Mouse (Mus musculus) frontal cortex, adult (tissue): Measurements from ENCODE around the gene Lin28a.
A peak's percentile ranks its signal among the peaks of the same experiment; 100 is the strongest.
"Not testable (repeated sequence)": the region's sequence is repeated elsewhere in the genome, so short reads cannot be mapped to it uniquely, and the experiment has no call there.

ENCODE experiments used
- ATAC-seq: cut with Nextera tagmentation; 2 replicates; pipeline ENCODE4 v1.9.2; 2017; ENCODE audit warnings: mild to moderate bottlenecking, moderate library complexity, mixed read lengths; ENCODE audit not compliant: low TSS enrichment

Gene Lin28a

GRCm38 (mm10) chr4:134019210-134019609 is 569 bp upstream of the Lin28a start:
- no peak for ATAC-seq

GRCm38 (mm10) chr4:134018038-134018778 is 433 bp downstream of the Lin28a start:
- ATAC-seq: no peak

GRCm38 (mm10) chr4:134017201-134017865 is 1.3 kb downstream of the Lin28a start:
- no peak for ATAC-seq

- ATAC-seq: no peak
Measured at GRCm38 (mm10) chr4:134016767-134017166, 1.9 kb downstream of the Lin28a start.

GRCm38 (mm10) chr4:134016208-134016607 is 2.4 kb downstream of the Lin28a start:
- ATAC-seq: no peak

- ATAC-seq: no peak
Measured at GRCm38 (mm10) chr4:134012858-134013528, 5.6 kb downstream of the Lin28a start.

GRCm38 (mm10) chr4:134011450-134012414 is 6.9 kb downstream of the Lin28a start:
- ATAC-seq: no peak

GRCm38 (mm10) chr4:134009709-134010108 is 8.9 kb downstream of the Lin28a start:
- ATAC-seq: no peak

- ATAC-seq: no peak
Measured at GRCm38 (mm10) chr4:134006845-134007244, 11.8 kb downstream of the Lin28a start.

GRCm38 (mm10) chr4:134005581-134006358 is 12.9 kb downstream of the Lin28a start:
- ATAC-seq: no peak

GRCm38 (mm10) chr4:134002903-134003302 is 15.7 kb downstream of the Lin28a start:
- ATAC-seq: no peak

- no peak for ATAC-seq
Measured at GRCm38 (mm10) chr4:134002246-134002645, 16.4 kb downstream of the Lin28a start.

- no peak for ATAC-seq
Measured at GRCm38 (mm10) chr4:134001710-134002109, 16.9 kb downstream of the Lin28a start.

GRCm38 (mm10) chr4:134000466-134001438 is 17.9 kb downstream of the Lin28a start, which contains the start of gene Dhdds:
TSS of gene Dhdds (minus strand) at chr4:134000918.
- peak; percentile 100 for ATAC-seq

GRCm38 (mm10) chr4:133994697-133995096 is 23.9 kb downstream of the Lin28a start:
- ATAC-seq: no peak

GRCm38 (mm10) chr4:133991087-133991660 is 27.5 kb downstream of the Lin28a start:
- ATAC-seq: no peak

- no peak for ATAC-seq
Measured at GRCm38 (mm10) chr4:133990035-133990434, 28.6 kb downstream of the Lin28a start.

- not testable (repeated sequence) for ATAC-seq
Measured at GRCm38 (mm10) chr4:133988289-133988688, 30.4 kb downstream of the Lin28a start.

- no peak for ATAC-seq
Measured at GRCm38 (mm10) chr4:133982936-133983335, 35.7 kb downstream of the Lin28a start.
